Mouse (Mus musculus) heart, postnatal 4 days (tissue): ENCODE measurements around the gene 1700012B07Rik. TPM values are rescaled to one million over a fixed set of nuclear protein-coding genes. Genes with fewer than 3 reads are reported as not detected.

Source experiments
- DNase-seq: peaks from one replicate; pipeline ENCODE4 v3.0.0; 2021
- total RNA-seq, 2 experiments: library from RNA; stranded (reverse); gene quantifications; 2 replicates each; pipeline ENCODE4 v1.2.3; 2021

The 1700012B07Rik gene
- not detected for total RNA-seq

DNA sequence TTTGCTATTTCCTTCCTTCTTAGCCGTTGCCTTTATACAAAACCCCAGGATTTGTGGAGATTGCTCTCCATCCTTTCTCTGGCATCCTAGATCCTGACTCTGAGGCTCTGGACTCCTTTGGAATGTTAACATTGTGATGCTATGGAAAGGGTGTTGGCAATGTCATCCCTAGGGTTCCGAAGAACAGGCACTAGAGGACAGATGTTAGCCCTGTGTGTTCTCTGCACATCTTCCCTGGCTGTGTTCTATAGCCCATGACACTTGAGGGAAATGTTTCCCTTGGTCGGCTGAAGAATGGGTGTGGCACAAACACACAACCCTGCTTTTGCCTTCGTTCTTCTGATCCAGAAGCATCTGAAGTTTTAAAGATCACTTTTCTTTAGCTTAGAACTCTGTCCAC is at the start of gene 1700012B07Rik:
TSS of gene 1700012B07Rik (minus strand) at position 101 of the 400 bp plus-strand sequence.
- DNase-seq: no peak

DNA sequence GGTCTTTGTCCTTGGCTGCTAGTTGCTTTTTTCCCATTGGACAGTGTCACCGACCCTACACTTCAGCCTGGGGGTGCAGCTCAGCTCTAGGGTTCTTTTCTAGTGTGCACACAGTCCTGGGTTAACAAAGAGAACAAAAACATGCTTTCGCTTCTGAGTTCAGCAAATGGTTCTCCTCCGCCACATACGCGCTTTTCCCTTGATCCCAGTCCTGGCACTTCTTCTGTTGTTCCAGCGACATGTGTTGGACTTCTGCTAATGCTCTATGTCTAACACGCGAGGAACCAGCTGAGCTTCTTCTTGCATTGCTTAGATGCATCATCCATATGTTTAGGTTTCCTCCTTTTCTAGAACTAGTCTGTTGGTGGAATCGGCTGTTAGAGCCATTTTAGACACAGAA is 48.9 kb upstream of the 1700012B07Rik start:
- DNase-seq: no peak

DNA sequence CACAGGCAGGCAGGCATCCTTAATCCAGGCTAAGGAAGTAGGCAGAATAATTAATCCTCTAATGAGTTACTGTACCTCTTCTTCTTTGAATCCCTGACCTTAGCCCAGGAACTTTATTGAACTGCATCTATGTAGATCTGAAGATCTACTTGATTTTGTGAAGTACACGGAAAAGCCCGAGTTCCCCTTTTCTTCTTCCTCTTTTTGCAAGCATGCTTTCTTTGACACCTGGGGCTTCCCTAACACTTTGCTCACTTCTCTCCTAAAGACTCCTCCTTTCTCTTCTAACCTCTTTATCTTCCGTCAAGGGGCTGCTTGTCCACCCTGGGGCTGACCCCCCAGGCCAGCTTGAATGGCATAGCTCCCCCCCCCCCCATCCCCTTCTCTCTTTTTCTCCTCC is 48.0 kb upstream of the 1700012B07Rik start:
- DNase-seq: no peak

DNA sequence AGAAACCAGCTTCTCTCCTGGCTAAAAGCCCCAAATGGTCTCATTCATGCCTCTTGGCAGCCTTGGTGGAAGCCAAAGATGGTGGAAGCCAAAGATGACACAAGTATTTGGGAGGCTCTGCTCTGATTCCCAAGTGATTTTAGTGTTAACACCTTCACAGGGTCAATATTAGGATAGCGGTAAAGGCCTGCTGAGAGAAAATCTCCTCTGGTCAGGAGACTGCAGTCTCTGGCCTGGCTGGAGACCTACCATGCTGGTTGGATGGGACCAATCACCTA is 47.6 kb upstream of the 1700012B07Rik start:
- no peak for DNase-seq

DNA sequence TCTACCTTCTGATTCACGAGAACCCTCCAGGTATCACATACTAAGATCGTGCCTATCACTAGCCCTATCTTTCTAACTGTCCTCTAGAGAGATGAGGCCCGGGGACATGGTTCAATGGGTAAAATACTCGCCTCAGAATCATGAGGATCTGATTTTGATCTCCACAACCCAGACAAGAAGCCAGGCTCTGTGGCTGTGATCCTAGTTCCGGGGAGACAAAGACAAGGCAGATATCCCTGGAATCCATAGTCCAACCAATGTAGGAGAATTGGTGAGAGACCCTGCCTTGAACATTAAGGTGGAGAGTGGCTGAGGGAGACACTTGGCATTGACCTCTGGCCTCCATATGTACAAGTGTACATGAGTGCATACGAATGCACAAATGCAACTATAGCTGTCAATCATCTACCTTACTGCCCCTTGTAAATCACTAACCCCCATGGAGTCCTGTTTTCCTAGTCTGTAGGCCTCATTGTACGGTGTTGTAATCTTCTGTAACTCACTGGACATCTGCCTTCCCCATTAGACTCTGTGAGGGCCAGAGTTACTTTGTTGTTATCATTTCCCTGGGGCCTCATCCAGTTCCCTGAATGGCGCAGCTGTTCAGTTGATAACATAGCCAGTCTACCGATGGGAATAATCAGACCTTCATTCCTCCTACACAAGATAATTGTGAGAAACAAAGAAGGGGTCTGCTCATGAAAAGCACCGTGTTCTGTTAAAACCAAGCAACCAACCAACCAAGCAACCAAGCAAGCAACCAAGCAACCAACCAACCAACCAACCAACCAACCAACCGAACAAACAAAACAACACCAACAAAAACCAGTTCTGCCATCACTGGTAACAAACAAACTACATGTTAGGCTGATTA is 47.0 kb upstream of the 1700012B07Rik start:
- DNase-seq: no peak

DNA sequence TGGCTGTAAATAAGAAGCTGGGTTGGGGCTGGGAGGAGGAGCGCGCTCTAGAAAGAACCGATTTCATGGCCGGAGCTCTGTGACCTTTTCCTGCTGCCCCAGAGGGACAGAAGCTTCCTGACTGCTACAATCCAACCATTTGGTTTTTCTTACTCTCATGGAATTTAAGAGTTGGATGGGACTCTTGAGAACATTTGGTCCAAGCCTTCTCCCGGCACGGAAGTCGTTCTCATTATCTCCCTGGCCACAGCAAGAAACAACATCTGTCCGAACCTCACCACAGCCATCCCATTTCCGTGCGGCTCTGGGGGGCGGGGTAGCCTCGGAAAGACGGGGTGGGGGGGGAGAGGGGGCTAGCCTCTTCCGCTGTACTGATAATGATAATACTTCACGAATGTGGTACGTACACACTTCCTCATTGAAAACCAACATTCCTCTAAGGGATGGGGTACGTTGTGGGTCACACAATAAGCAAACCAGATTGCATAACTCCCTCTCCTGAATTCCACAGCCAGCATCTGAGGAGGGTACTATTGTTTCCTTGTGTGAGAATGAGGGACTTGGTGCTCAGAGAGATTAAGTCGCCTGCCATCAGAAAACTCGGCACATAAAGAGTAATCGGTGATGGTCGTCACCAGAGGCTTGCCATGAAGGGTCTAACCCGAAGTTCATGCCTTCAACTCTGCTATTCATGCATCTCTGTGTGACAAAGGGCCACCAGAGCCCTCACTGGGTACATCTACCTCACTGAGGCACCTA is 46.2 kb upstream of the 1700012B07Rik start:
- peak; percentile 51 for DNase-seq

DNA sequence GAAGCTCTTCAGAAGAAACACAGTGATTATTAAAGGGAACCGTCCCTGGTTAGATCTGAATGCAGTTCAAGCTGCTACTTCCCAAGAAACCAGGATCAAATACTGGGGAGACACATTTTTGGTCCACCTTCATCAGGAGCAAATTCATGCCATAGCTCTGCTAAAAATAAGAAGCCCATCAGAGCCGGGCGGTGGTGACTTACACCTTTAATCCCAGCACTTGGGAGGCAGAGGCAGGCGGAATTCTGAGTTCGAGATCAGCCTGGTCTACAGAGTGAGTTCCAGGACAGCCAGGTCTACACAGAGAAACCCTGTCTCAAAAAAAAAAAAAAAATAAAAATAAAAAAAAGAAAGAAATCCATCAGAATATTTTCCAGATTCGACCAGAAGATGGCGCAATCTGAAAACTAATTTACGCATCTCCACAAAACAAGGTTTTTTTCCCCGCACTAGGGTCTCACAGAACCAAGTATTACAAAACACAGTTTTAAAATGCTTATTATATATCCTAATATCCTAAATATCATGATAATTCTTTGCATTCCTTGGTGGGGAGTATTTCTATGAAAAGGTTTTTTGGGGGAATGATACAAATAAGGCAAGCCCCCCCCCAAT is 45.4 kb upstream of the 1700012B07Rik start:
- peak; percentile 45 for DNase-seq

DNA sequence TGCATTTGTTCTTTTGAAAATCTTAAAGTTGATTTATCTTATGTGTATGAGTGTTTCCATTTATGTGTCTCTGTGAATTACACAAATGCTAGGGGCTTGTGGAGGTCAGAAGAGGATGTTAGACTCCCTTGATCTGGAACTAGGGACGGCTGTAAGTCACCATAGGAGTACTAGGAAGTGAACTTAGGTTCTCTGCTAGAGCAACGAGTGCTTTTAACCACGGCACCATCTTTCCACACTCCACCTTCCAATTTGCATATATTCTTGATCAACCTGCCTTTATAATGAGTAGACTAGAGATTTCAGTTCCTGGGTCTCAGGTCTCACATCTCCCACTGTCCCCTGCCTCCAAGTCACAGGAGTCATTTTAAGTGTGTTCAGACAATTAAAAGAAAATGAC is 44.8 kb upstream of the 1700012B07Rik start:
- no peak for DNase-seq

DNA sequence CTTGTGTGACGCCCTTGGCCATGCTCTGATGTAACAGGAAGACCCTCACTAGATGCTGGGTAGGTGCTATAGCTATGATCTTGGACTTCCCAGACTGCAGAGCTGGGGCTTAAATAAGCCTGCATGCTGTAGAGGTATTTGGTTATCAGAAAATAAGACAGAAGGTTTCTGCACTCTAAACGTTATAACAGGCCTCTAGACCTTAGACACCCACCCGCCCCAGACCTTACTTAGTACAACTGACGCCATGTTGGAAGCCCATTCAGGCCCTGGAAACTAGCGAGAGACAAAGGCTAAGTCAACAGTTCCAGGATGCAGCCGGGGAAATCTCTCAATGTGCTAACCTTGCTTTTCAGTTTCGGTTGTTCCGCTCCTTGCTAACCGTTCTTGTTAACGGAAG is 44.2 kb upstream of the 1700012B07Rik start:
- no peak for DNase-seq

DNA sequence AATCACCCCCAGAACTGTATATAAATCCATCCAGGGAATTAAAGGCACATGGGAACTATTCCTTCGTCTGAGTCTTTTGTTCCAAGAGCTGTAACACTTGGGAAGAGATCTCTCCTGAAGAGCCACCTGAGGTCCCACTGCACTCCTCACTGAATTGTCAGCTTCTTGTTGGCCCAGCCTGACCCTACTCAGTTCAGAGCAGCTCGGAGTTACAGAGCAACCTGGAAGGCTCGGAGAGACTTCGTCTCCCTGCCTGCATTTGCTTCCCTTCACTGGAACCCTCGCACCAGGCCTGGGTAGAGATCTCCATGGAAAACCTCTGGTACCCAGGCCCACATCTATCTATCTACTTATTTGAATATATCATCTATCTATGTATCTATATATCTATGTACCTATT is 40.0 kb upstream of the 1700012B07Rik start:
- no peak for DNase-seq

DNA sequence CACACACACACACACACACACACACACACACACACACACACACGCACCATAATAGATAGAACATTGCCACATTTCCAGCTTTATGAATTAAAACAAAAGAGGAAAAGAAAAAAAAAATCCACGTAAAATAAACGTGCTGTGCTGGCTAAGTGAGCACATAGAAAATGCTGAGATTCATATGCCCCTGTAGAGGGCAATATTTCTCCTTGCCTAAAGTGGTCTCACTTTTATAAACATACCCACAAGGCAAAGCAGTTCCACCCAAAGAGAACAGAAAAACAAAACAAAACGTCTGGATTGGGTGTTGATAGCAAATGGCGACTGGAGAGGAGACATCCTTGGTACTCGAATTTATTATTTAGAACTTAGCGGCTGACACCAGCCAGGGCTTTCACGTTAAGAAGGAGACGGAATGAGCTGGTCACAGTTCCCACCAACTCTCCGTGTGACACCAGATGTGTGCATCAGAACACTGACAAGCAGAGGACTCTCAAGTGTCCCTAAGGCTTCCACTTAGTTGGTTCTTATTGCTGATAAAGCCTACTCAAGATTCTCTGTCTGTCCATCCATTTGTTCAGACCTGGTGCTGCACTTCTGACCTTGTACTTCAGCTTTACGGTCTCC is 38.8 kb upstream of the 1700012B07Rik start:
- DNase-seq: no peak

DNA sequence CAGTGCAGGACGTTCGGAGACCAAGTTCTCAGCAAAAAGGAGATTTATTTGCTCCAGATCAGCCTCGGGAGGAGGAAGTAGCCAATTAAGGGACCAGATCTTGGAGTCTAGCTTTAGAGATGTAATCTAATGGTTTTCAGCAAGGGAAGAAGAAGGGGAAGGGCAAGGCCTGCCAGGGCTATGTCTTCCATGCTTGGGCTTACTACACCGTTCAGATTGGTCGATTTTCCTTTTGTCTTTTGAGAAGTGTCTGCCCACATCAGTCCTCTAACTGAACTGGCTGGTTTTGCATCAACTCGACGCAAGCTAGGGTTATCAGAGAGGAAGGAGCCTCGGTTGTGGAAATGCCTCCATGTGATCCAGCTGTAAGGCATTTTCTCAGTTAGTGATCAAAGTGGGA is 37.7 kb upstream of the 1700012B07Rik start:
- no peak for DNase-seq

DNA sequence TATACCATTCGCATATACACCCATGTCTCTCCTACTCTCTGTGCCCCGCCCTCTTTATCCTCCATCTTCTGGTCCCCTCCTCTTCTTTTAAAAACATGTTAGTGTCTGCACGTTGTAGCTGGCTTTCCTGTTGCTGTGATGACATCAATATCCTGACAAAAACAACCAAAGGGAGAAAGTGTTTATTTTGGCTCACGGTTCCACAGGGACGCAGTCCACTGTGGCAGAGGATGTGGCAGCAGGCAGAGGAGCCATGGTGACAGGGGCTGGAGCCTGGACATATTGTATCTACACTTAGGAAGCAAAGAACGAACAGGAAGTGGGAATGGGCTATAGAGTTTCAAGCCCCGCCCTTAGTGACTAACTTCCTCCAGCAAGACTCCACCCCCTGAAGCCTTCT is 36.1 kb upstream of the 1700012B07Rik start:
- DNase-seq: no peak

DNA sequence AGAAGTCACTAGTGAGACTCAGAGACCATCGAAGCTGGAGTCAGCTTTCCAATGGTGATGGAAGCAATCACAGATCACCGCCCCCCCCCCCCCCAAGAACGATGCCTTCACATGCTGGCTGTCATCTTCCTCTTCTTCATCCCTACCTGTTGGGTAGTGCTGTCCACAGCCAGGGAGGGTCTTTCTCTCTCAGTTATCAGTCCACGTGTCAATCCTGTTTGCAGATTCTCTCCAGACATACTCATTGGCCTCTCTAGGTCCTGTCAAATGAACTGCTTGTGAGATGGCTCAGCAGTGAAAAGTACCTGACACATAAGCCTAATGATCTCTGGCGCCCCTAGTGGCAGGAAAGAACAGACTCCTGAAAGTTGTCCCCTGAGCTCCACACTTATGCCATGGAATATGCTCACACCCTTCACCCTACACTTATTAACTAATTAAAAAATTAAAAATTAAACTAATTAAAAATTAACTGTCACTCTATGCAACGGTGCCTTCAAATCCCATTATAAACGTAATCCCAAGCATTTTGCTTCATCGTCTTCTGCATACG is 35.4 kb upstream of the 1700012B07Rik start:
- peak; percentile 67 for DNase-seq

DNA sequence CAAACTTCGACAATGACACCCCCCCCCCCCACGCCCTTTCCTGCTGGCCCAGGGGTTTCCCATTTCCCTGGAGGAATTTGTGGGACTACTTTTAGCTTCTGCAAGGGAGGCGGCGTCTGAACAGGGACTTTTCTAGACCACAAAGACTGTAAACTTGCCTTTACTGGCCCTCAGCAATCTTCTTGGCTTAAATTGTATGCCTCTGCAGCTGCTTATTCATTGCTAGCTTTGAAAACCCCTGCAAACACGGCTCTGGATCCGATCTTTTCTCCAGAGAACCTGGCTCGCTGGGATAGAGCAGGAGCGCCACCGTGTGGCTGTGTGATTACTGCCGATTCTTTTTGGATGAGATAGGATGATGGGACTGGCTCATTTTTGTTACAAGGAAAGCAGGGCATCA is 32.7 kb upstream of the 1700012B07Rik start:
- DNase-seq: peak; percentile 95

DNA sequence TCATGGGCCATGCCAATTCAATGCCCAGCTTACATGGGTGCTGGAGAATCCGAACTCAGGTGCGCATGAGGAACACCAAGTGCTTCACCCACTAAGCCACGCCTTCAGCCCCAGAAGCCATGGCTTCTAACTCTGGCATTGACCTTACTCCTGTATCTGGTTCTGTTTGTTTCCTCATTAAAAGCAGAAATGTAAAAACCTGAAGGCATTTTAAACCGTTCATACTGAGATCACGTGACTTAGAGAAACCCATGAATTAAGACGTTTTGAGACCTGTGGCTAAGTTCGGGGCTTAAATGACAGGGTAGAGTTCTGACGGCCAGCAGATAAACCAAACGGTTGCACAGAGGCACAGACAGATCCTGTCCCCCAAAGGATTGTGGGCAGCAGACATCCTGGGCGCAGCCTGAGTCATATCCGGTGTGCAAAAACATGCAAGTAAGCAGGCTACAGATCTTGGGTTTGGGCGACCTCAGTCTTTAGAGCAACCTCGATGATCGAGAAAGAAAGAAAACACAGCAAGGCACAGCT is 32.2 kb upstream of the 1700012B07Rik start:
- peak; percentile 29 for DNase-seq

DNA sequence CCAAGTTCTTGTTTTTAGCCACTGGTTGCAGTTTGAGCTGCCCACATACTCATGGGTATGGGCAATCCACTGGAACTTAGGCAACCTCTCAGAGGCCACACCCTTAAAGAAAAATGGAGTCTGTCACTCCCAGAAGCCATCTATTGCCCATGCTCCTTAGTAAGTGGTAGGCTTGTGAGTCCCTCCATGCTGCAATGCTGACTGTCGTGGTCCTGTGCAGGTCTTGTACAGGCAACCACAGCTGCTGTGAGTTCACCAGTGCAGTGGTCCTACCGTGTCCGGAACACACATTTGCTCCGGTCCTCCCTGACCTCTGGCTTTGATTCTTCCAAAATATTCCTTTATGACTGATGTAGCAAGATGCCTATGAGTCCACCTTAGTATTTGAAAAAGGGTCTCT is 31.6 kb upstream of the 1700012B07Rik start:
- no peak for DNase-seq

DNA sequence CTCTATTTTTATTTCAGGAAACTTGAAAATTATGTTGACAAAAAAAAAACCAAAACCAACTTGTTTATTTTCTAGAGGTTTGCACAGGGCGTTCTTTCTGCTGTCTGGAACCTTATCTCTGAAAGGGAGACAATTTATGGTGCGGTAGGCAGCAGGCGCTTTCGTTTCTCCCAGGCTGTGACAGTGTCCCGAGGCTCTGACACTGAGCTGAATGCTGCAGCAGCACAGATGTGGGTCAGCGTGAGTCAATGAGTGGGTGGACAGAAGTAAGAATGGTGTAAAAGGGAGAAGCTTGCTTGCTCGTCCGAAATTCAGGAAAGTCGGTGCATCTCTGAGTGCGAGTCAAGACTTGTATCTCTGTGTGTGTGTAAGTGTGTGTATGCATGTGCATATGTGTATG is 29.2 kb upstream of the 1700012B07Rik start:
- DNase-seq: no peak

DNA sequence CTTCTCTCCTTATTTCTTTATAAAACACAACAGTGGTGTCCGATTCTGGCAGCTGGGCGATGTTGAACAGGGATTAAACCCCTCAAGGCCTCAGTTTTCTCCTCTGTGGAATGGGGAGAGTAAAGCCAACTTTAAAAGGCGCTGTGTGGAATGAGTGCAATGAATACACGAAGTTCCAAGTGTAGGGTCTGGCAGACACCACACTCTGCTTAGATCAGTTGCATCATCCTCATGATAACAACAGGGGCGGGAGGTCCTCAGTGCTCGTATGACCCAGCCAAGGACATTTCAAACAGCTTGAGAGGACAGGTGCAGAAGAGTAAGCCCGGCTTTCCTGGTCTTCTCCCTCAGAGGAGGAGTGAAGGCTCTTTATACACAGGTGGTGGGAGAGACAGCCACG is 26.2 kb upstream of the 1700012B07Rik start:
- DNase-seq: no peak

DNA sequence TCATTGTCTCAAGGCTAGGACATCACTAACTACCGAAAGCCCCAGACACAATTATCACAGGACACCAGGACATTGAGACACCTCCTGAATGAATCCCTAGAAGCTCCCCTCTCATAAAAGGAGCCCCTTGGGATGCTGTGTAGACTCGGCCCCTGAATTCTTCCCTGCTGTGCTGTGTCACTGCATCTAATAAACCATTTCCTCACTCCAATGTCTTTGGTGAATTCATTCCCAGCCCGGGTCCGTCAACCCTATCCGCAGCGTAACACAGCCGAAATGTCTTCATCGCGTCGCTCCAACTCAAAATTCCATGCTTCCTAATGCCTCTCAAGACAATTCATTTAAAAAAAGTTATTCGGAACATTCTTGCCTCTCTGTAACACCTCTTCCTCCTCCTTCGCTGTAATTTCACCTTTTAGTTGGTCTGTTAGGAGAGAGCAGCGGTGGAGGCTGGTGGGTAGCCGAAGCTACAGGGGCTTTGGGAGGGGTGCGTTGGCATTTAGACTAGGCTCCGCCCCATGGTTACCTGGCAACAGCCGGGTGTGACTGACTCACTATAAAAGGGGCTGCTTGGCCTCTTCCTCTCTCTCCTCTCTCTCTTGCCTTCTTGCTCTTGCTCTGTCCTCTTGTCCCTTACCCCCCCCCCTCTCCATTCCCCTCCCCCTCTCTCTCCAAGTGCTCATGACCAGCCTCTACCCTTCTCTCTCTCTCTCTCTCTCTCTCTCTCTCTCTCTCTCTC is 25.6 kb upstream of the 1700012B07Rik start:
- DNase-seq: no peak

DNA sequence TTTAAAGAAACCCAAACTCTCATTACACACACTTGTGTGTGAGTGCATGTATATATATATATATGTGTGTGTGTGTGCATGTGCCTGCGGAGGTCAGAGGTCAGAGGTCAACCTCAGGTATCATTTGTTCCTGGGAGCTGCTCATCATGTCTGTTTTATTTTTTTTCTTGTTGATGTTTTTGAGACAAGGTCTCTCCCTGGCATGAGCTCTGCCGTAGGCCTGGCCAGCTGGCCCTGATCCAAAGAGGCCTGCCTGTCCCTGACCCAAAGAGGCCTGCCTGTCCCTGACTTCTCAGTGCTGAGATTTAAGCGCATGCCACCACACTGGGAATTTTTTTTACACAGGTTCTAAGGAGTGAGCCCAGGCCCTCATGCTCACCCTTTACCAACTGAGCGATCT is 24.1 kb upstream of the 1700012B07Rik start:
- DNase-seq: peak; percentile 53

DNA sequence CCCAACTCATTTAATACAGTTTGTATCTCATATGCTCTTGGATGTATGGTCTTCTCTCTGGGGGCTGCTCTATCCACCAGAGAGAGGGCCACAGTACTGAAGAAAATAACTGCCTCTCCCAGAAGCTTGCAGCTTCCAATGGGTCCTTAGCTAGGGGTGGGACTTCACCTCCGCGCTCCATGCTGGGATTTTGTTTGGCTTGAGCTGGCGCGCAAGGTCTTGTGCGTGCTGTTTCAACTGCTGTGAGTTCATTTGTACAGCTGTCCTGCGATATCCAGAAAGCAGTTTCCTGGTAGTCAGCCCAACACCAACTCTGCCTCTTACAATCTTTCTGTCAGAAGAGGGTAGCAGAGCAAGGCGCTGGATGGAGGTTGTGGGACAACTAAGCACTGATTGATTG is 18.5 kb upstream of the 1700012B07Rik start:
- no peak for DNase-seq
